Mouse (Mus musculus) CD4-positive helper T cell, adult 2 months (primary cell): ENCODE results near the gene Gm37240.
A peak's percentile ranks its signal among the peaks of the same experiment; 100 is the strongest.
"Not testable (repeated sequence)": the region's sequence is repeated elsewhere in the genome, so short reads cannot be mapped to it uniquely, and the experiment has no call there.

Source experiments
- DNase-seq: peaks from one replicate; pipeline ENCODE4 v3.0.0-alpha.2; 2012; ENCODE audit warnings: low read depth, missing footprints, low spot score

Gene Gm37240

DNA sequence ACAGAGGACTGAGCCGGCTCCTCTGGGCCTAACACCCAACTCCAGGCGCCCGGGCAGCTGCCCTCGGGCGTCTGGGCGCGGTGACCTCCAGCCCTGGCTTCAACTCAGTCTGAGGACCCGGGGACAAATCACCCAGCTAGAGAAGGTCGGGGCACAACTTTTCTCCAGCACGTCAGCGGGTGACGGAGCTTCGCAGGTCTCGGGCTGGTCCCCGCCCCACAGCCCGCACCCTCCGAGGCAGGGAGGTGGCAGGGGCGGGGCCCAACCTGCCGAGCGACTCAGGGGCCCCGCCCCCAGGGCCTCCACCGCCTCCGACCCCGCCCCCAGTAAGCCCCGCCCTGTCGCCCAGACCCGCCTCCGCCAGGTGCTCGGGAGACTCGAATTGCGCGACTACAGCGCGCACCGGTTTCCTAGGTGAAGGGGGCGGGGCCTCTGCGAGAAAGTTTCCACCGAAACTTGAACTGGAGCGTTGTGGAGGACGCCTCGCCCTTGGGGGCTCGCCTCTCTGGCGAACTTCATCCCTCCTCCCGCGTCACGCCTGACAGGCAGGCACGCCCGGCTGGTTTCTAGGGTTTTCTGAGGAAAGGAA is at the start of gene Gm37240, which contains the start of gene Glt28d2:
Gm37240 (minus strand) TSS at position 280 of the 589 bp plus-strand sequence.
Glt28d2 (minus strand) TSS at position 278 of the 589 bp plus-strand sequence.
- DNase-seq, result peak; percentile 91

- no peak for DNase-seq
Observed at GRCm38 (mm10) chr3:85933586-85933985, 46.3 kb upstream of the Gm37240 start.

DNA sequence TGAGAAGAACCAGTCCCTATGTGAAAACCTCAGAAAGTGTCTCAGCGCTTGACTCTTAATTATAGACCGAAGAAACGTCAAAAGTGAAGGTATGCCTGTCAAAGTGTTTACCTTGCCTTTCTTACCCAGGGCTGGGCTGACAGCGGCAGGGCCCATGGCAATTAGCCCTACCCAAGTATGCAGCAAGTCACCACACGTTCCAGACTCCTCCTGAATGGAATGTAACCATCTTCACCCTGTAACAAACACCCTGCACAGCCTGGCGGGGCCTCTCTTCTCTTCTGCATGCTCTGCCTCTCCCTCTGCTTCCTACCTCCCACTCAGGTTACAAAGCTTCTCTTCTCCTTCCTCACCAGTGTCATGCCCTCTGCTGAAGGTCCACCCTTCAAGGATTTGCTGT is 44.5 kb upstream of the Gm37240 start:
- DNase-seq, result no peak

GRCm38 (mm10) chr3:85930671-85931255 is 43.4 kb upstream of the Gm37240 start:
- DNase-seq, result no peak

DNA sequence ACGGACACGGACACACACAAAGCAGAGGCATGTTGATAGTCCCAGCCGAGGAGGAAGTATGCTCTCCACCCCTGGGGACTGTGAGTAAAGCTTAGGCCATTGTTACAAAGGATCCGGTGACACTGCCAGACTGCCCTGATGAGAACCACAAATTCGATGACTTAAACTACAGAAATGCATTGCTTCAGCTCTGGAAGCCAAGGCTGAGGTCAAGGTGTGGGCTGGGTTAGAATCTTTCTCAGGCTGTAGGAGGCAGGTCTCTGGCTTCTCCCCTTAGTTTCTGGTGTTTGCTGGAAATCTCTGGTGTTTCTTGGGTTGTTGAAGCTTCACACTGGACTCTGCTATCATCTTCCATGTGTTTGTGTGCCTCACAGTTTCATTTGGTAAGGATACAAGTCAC is 42.4 kb upstream of the Gm37240 start:
- no peak for DNase-seq

DNA sequence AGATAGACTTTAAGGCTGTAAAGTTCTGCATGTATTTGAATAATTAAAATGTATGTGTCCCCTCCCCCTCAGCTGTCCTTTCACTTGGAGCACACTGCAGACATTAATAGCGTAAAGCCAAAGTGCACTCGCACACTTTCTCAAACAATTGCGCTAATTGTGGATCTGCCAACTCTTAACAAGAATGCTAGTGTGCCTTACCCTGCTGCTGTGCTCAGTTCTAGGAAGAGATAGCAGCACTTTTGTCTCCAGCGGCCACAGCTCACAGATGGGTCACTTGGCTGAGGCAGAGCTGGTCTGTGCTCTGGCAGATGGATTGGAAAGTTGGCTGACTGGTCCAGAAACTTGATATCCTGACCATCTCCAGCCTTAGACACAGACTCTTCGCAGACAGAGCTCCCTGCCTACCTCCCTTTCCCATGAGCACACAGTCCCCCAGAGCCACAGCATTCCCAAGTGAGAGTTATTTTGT is 40.9 kb upstream of the Gm37240 start:
- no peak for DNase-seq

DNA sequence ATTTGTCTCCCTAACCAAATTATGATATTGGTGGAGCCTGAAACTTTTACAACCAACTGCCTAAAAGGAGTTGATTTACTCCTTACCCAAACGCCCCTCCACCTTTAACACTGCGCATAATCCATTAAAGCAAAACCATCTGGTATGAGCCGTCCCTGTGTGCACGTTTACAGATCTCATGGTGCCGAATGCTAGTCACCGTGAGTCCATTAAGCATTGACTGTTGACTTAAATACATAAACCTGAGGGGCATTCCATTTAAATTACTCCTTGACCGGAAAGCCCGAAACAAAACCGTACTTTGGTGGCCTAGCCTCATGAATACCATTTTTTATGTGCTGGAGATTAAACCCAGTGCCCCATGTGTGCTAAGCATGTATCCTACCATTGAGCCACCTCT is 40.0 kb upstream of the Gm37240 start:
- no peak for DNase-seq

DNA sequence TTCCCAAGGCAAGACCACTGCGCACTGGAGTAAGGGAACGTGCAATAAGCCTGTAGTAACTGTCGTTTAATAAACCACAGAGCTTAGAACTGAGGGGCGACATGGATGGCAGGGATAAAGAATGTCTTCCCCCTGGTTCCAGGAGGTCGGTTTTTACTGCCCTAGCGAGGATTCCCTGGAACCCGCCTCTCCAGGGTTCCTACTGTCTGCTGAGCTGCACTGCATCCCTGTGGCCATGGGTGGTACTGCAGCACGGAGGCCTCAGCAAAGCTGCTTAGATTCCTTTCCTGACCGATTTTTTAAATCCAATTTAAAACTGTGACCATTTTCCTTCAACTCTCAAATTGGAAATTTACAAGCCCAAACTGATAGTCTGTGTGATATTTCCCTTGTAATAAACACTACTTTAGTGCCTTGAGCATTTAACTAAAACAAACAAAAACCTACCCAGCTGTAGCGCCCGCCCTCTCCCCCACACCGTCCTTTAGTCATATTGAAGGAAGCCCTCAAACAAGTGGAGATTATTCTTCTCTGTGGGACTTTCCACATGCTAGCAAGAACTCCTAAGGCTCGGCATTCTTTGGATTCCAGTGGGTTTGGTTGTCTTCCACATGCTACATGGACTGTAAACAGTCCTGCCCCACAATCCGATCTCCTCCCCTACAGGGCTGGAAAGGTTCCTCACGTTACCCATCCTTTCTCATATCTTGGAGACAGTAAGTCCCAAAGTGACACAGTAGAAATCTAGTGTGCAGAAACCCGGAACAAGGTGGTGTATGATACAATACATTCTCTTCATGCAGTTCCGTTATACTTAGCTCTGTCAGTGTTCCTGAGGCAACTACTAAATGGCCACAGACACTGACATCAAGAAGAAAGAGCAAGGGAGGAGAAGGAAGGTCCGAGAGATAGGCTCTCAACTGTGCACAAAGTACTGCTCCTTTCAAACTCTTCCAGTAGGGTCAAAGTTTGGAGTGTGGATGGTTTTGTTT is 36.9 kb upstream of the Gm37240 start:
- DNase-seq, result peak; percentile 33

- no peak for DNase-seq
Observed at GRCm38 (mm10) chr3:85923343-85923742, 36.0 kb upstream of the Gm37240 start.

DNA sequence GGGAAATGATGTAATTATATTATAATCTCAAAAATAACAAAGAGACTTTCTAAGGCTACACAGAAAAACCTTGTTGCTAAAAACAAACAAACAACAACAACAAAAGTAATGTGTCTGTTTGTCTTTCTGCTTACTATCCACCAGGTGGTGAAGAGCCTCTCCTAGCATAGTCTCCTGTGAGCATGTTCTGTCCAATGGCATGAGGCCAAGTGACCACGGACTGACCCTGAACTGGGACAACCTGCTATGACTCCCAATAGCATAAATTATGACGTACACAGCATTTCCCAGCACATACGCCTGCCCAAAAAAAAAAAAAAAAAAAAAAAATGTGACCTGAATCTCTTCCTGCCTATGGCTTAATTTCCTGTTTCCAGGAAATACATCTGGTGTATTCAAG is 35.0 kb upstream of the Gm37240 start:
- no peak for DNase-seq

DNA sequence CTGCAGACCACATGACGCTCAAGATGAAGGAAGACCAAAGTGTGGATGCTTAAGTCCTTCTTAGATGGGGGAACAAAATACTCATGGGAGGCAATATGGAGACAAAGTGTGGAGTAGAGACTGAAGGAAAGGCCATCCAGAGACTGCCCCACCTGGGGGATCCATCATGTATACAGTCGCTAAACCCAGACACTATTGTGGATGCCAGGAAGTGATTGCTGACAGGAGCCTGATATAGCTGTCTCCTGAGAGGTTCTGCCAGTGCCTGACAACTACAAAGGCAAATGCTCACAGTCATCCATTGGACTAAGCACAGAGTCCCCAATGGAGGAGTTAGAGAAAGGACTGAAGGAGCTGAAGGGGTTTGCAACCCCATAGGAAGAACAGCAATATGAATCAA is 33.4 kb upstream of the Gm37240 start:
- not testable (repeated sequence) for DNase-seq

DNA sequence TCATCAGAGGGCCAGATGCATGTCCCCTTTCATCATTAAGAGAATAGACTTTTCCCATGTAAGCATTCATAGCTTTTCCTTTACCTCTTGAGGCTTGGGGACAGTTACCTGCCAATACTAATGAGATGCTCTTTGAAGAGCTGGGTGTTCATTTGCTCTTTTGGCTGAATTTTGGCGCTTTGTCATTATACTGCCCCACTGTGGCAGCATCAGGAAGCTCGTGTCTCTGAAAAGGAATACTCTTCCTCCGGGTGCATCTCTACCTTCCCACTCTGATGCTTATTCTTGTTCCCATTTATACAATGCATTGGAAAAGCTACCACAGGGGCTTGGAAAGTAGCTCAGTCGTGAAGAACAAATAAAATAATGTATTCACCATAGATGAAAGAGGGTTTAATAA is 30.3 kb upstream of the Gm37240 start:
- DNase-seq, result no peak

DNA sequence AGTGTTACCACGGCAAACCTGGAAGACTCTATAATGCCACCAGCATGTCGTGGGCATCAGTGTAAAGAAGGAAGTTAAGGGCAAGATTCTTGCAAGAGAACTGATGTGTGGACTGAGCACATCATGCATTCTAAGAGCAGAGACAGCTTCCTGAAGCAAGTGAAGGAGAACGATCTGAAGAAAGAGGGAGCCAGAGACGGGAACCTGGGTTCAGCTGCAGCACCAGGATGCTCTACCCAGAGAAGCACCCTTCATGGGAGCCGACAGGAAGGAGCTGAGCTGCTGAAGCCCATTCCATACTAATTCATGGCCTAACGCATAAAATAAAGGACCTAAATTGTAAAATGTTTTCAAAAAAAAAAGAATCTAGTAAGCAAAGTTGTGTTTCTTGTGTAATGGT is 27.5 kb upstream of the Gm37240 start:
- DNase-seq, result no peak

GRCm38 (mm10) chr3:85907136-85907535 is 19.8 kb upstream of the Gm37240 start:
- no peak for DNase-seq

DNA sequence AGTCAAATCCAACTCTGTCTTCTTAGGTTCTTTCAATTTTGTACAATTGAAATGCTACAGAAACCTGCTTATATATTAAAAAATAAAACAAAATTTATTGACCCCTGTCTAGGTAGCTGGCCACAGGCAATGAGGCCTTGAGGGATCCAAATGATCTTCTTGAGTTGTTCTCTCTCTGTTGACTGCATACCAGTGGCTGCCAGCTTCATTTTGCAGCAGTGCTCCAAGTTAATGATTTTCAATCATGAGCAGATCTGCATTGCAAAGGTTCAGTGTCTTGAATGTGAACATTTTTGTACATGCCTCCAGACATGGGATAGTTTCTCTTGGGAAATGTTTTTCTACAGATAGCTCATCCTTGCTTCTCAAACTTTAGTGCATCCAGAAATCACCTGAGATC is 17.1 kb upstream of the Gm37240 start:
- DNase-seq, result no peak

GRCm38 (mm10) chr3:85895020-85895419 is 7.7 kb upstream of the Gm37240 start:
- DNase-seq, result no peak

- no peak for DNase-seq
Observed at GRCm38 (mm10) chr3:85891571-85891970, 4.3 kb upstream of the Gm37240 start.

- DNase-seq, result peak; percentile 77
Observed at GRCm38 (mm10) chr3:85888221-85888671, 928 bp upstream of the Gm37240 start.

GRCm38 (mm10) chr3:85886636-85887238 is 581 bp downstream of the Gm37240 start:
- DNase-seq, result peak; percentile 6

GRCm38 (mm10) chr3:85885906-85886305 is 1.4 kb downstream of the Gm37240 start:
- no peak for DNase-seq

DNA sequence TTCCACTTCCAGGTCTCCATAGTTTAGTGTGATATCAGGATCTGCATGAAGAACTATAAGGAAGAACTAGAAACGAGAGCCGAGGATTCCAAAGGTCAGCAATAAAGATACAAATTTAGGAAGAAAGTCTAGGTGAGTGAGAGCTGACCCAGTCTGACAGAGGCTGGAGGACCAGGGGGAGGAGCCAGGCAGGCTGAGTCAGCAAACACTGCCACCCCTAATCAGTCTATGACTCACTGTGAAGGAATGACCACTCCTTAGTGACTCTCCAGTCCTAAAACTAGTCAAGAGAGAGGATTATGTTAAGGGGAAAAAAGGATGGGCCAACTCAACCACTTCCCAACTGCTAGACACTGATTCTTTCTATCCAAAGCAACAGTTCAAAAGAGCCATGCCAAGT is 6.6 kb downstream of the Gm37240 start:
- DNase-seq, result no peak

- DNase-seq, result no peak
Observed at GRCm38 (mm10) chr3:85880068-85880467, 7.2 kb downstream of the Gm37240 start.
